In the genomic region with DNA sequence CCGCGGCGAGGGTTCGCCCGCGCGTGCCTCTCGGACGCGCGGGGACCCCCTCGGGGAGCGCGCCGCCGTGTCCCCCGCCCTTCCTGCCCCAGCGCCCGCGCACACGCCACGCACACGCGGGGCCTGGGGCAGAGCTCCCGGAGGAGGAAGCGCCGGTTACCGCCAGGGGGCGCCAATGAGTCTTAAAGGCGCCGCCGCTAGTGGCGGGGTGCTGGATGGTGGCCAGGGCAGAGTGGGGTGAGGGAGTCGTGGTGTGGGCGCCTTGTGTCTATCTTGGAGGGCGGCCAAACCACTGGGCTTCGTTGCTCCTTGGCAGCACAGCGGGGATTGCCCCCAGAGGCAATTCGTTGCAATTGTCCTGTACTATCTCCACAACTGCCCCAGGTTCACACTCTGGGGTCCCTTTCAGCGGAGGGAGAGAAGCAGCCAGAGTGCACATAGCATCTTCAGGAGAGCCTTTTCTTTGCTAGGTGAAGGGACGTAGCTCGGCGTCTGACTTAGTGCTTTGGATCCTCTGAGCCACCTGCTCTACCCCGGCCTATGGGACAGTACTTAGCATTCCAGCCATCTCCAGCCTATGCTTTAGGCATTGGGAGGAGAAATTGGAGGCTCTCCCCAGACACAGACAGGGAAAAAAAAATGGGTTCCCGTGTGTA, we compare ENCODE assay signal across 8 mouse cellular contexts. TPM values are rescaled to one million over a fixed set of nuclear protein-coding genes. Genes with fewer than 3 reads are reported as not detected.
DNase-seq lines count a peak whose midpoint lies in the region; ATAC-seq and TF ChIP-seq lines count a peak whose summit lies in the region.

No protein-coding gene starts in this region.

- ATAC-seq in heart, embryonic 15.5 days (replicated peaks; ENCODE audit: insufficient number of reproducible peaks, insufficient read depth, low FRiP score, low read depth), result peak; percentile 60
- ATAC-seq in liver, embryonic 14.5 days (ENCODE audit: insufficient read depth), result peak; percentile 80
- peak; percentile 70 for ATAC-seq in stomach, embryonic 15.5 days (ENCODE audit: insufficient read depth, low FRiP score, low read depth)

- peaks cover 33% of the 10 kb centered on the region for H3K27me3 ChIP-seq in forebrain, embryonic 10.5 days (ENCODE audit: poor library complexity, severe bottlenecking)
- H3K27me3 ChIP-seq in heart, embryonic 15.5 days, result no peaks in the 10 kb centered on the region
- no peaks in the 10 kb centered on the region; the same call in 1 of the 2 replicates for H3K27me3 ChIP-seq in liver, embryonic 14.5 days (ENCODE audit: control insufficient read depth, insufficient read depth, low read length)
- no peaks in the 10 kb centered on the region for H3K27me3 ChIP-seq in stomach, embryonic 15.5 days (replicated peaks)

- H3K4me2 ChIP-seq in heart, embryonic 15.5 days, result peak overlapping the region; percentile 95
- peak overlapping the region; percentile 94 for H3K4me2 ChIP-seq in liver, embryonic 14.5 days (ENCODE audit: low read depth)
- H3K4me2 ChIP-seq in stomach, embryonic 15.5 days, result peak overlapping the region; percentile 95

- peak; percentile 89 for TF ChIP-seq CTCF in liver, embryonic 14.5 days (IDR thresholded peaks at IDR 0.05; ENCODE audit: low read depth)

- 2% methylated on average over 45 of the region's 45 CpGs for WGBS in forebrain, embryonic 10.5 days
- 3% methylated on average over 45 of the region's 45 CpGs for WGBS in heart, embryonic 15.5 days
- WGBS in liver, embryonic 14.5 days (ENCODE audit: insufficient replicate concordance), result 3% methylated on average over 44 of the region's 45 CpGs
- 2% methylated on average over 45 of the region's 45 CpGs for WGBS in stomach, embryonic 15.5 days

- H3K9ac ChIP-seq in heart, embryonic 15.5 days, result peak overlapping the region; percentile 90
- H3K9ac ChIP-seq in liver, embryonic 14.5 days (replicated peaks), result peak overlapping the region; percentile 74
- peak overlapping the region; percentile 58 for H3K9ac ChIP-seq in stomach, embryonic 15.5 days

- H3K36me3 ChIP-seq in forebrain, embryonic 10.5 days (replicated peaks), result peaks cover 7% of the 10 kb centered on the region; the same call in 1 of the 2 replicates
- no peaks in the 10 kb centered on the region for H3K36me3 ChIP-seq in heart, embryonic 15.5 days
- no peaks in the 10 kb centered on the region for H3K36me3 ChIP-seq in liver, embryonic 14.5 days (replicated peaks; ENCODE audit: control insufficient read depth, insufficient read depth, low read depth)
- H3K36me3 ChIP-seq in stomach, embryonic 15.5 days, result no peaks in the 10 kb centered on the region

- no peak for TF ChIP-seq EP300 in liver, embryonic 14.5 days (IDR thresholded peaks at IDR 0.05; ENCODE audit: low read depth)

- H3K4me3 ChIP-seq in brown adipose tissue, adult 24 weeks (ENCODE audit: insufficient read depth, low read depth, low read length), result peak overlapping the region; percentile 76
- peak overlapping the region; percentile 80 for H3K4me3 ChIP-seq in forebrain, embryonic 10.5 days
- peak overlapping the region; percentile 76 for H3K4me3 ChIP-seq in heart, embryonic 15.5 days
- peak overlapping the region; percentile 58 to 78 for H3K4me3 ChIP-seq in liver, embryonic 14.5 days (ENCODE audit: insufficient read depth in 1 of 2, low read depth in 2 of 2, low read length in 2 of 2)
- H3K4me3 ChIP-seq in stomach, embryonic 15.5 days (replicated peaks), result peak overlapping the region; percentile 81

- no peaks in the 10 kb centered on the region for H3K9me3 ChIP-seq in forebrain, embryonic 10.5 days
- H3K9me3 ChIP-seq in heart, embryonic 15.5 days (replicated peaks), result no peaks in the 10 kb centered on the region
- no peaks in the 10 kb centered on the region for H3K9me3 ChIP-seq in liver, embryonic 14.5 days (ENCODE audit: control insufficient read depth, low read length)
- no peaks in the 10 kb centered on the region for H3K9me3 ChIP-seq in stomach, embryonic 15.5 days

- H3K4me1 ChIP-seq in brown adipose tissue, adult 24 weeks (ENCODE audit: control insufficient read depth, insufficient read depth, insufficient read length, low read length), result 0 out of 2 replicates have a peak, but pooled peaks cover 2% of the 10 kb centered on the region
- H3K4me1 ChIP-seq in forebrain, embryonic 10.5 days, result peaks cover 49% of the 10 kb centered on the region
- H3K4me1 ChIP-seq in heart, embryonic 15.5 days (replicated peaks), result peaks cover 30% of the 10 kb centered on the region
- H3K4me1 ChIP-seq in liver, embryonic 14.5 days (replicated peaks; ENCODE audit: control insufficient read depth in 2 of 2, insufficient read depth in 2 of 2, low read length in 1 of 2), result peaks cover 0 to 15% of the 10 kb centered on the region in 2 experiments; a peak in 3 of 4 replicates
- H3K4me1 ChIP-seq in stomach, embryonic 15.5 days, result peaks cover 30% of the 10 kb centered on the region

- DNase-seq in CD4-positive, CD25-positive, alpha-beta regulatory T cell, adult 2 months (ENCODE audit: low read depth, low spot score), result peak; percentile 93
- peak; percentile 81 for DNase-seq in forebrain, embryonic 10.5 days (ENCODE audit: extremely low spot score, low spot score)
- DNase-seq in kidney, postnatal 25 days, result peak; percentile 90 to 92
- DNase-seq in liver, embryonic 14.5 days (ENCODE audit: low read depth in 3 of 3, low spot score in 3 of 3), result peak; percentile 46 to 56 (median 55)
- peak; percentile 86 for DNase-seq in neural tube, embryonic 10.5 days (ENCODE audit: extremely low spot score, low spot score)

- H3K27ac ChIP-seq in brown adipose tissue, adult 24 weeks (replicated peaks; ENCODE audit: low read depth, low read length), result 0 out of 2 replicates have a peak overlapping the region, but pooled peaks have one; percentile 58
- peak overlapping the region; percentile 92 for H3K27ac ChIP-seq in forebrain, embryonic 10.5 days
- H3K27ac ChIP-seq in heart, embryonic 15.5 days, result peak overlapping the region; percentile 88
- peak overlapping the region; percentile 44; the same call in 1 of the 2 replicates for H3K27ac ChIP-seq in liver, embryonic 14.5 days
- H3K27ac ChIP-seq in stomach, embryonic 15.5 days, result peak overlapping the region; percentile 87

RNA-seq across cellular contexts. Expression of gene Itpk1, which starts 0.6 kb away (rescaled TPM):
- 65.8 and 126 TPM in 2 replicates for polyA plus RNA-seq in brown adipose tissue, adult 24 weeks (2012; ENCODE audit: insufficient read depth, insufficient read length, missing spikeins)
- 16.5 and 18.5 TPM in 2 replicates for polyA plus RNA-seq in forebrain, embryonic 10.5 days (2016; fragmentation: Nextera tagmentation; extraction: Ambion mirVana)
- 4.8 and 9.2 TPM in 2 replicates for polyA plus RNA-seq in heart, embryonic 15.5 days (2015; fragmentation: Nextera tagmentation; extraction: Ambion mirVana)
- polyA plus RNA-seq in liver, embryonic 14.5 days (2012; rRNA removed), result 2.0 and 2.3 TPM in 2 replicates
- 2.4 TPM in 2 replicates for polyA plus RNA-seq in liver, embryonic 14.5 days (2014; fragmentation: Nextera tagmentation; extraction: Ambion mirVana)
- polyA plus RNA-seq in stomach, embryonic 15.5 days (2015; fragmentation: Nextera tagmentation; extraction: Ambion mirVana), result 20.1 and 21.9 TPM in 2 replicates

RNA-seq across cellular contexts. Expression of gene Moap1, which starts 38.1 kb away (rescaled TPM):
- 1.6 and 2.3 TPM in 2 replicates for polyA plus RNA-seq in brown adipose tissue, adult 24 weeks (2012; ENCODE audit: insufficient read depth, insufficient read length, missing spikeins)
- 33.8 and 36.5 TPM in 2 replicates for polyA plus RNA-seq in forebrain, embryonic 10.5 days (2016; fragmentation: Nextera tagmentation; extraction: Ambion mirVana)
- polyA plus RNA-seq in heart, embryonic 15.5 days (2015; fragmentation: Nextera tagmentation; extraction: Ambion mirVana), result 13.1 and 20.1 TPM in 2 replicates
- polyA plus RNA-seq in liver, embryonic 14.5 days (2012; rRNA removed), result 1.1 and 1.8 TPM in 2 replicates
- 5.6 and 6.7 TPM in 2 replicates for polyA plus RNA-seq in liver, embryonic 14.5 days (2014; fragmentation: Nextera tagmentation; extraction: Ambion mirVana)
- polyA plus RNA-seq in stomach, embryonic 15.5 days (2015; fragmentation: Nextera tagmentation; extraction: Ambion mirVana), result 20.7 and 25.0 TPM in 2 replicates

RNA-seq across cellular contexts. Expression of gene Tmem251, which starts 38.2 kb away (rescaled TPM):
- polyA plus RNA-seq in brown adipose tissue, adult 24 weeks (2012; ENCODE audit: insufficient read depth, insufficient read length, missing spikeins), result 3.5 and 4.7 TPM in 2 replicates
- polyA plus RNA-seq in forebrain, embryonic 10.5 days (2016; fragmentation: Nextera tagmentation; extraction: Ambion mirVana), result 12.0 and 14.2 TPM in 2 replicates
- 6.9 and 7.1 TPM in 2 replicates for polyA plus RNA-seq in heart, embryonic 15.5 days (2015; fragmentation: Nextera tagmentation; extraction: Ambion mirVana)
- 2.0 TPM in 2 replicates for polyA plus RNA-seq in liver, embryonic 14.5 days (2012; rRNA removed)
- polyA plus RNA-seq in liver, embryonic 14.5 days (2014; fragmentation: Nextera tagmentation; extraction: Ambion mirVana), result 6.6 and 6.7 TPM in 2 replicates
- polyA plus RNA-seq in stomach, embryonic 15.5 days (2015; fragmentation: Nextera tagmentation; extraction: Ambion mirVana), result 12.2 and 12.9 TPM in 2 replicates

RNA-seq across cellular contexts. Expression of gene Gm28051, which starts 52.2 kb away (rescaled TPM):
- not detected in 2 replicates for polyA plus RNA-seq in brown adipose tissue, adult 24 weeks (2012; ENCODE audit: insufficient read depth, insufficient read length, missing spikeins)
- polyA plus RNA-seq in forebrain, embryonic 10.5 days (2016; fragmentation: Nextera tagmentation; extraction: Ambion mirVana), result not detected in 2 replicates
- polyA plus RNA-seq in heart, embryonic 15.5 days (2015; fragmentation: Nextera tagmentation; extraction: Ambion mirVana), result not detected in 2 replicates
- polyA plus RNA-seq in liver, embryonic 14.5 days (2012; rRNA removed), result not detected in 2 replicates
- polyA plus RNA-seq in liver, embryonic 14.5 days (2014; fragmentation: Nextera tagmentation; extraction: Ambion mirVana), result not detected in 2 replicates
- polyA plus RNA-seq in stomach, embryonic 15.5 days (2015; fragmentation: Nextera tagmentation; extraction: Ambion mirVana), result not detected in 2 replicates

RNA-seq across cellular contexts. Expression of gene Gon7, which starts 52.3 kb away (rescaled TPM):
- 7.5 and 8.8 TPM in 2 replicates for polyA plus RNA-seq in brown adipose tissue, adult 24 weeks (2012; ENCODE audit: insufficient read depth, insufficient read length, missing spikeins)
- polyA plus RNA-seq in forebrain, embryonic 10.5 days (2016; fragmentation: Nextera tagmentation; extraction: Ambion mirVana), result 47.9 and 52.4 TPM in 2 replicates
- 22.2 and 24.0 TPM in 2 replicates for polyA plus RNA-seq in heart, embryonic 15.5 days (2015; fragmentation: Nextera tagmentation; extraction: Ambion mirVana)
- polyA plus RNA-seq in liver, embryonic 14.5 days (2012; rRNA removed), result 4.0 and 6.9 TPM in 2 replicates
- 9.3 and 10.8 TPM in 2 replicates for polyA plus RNA-seq in liver, embryonic 14.5 days (2014; fragmentation: Nextera tagmentation; extraction: Ambion mirVana)
- 28.7 and 29.2 TPM in 2 replicates for polyA plus RNA-seq in stomach, embryonic 15.5 days (2015; fragmentation: Nextera tagmentation; extraction: Ambion mirVana)

Comparison
In these comparisons a context has a peak if more than half of its experiments do, and no peak if none do; other contexts are left out.
1. Peak in every context shown above with its lines: DNase-seq, ATAC-seq, H3K4me3 ChIP-seq and H3K27ac ChIP-seq.